Mouse (Mus musculus) lung, postnatal 0 days (tissue): Measurements from ENCODE around the gene Glyr1. TPM values are rescaled to one million over a fixed set of nuclear protein-coding genes. Genes with fewer than 3 reads are reported as not detected.
A peak's percentile ranks its signal among the peaks of the same experiment; 100 is the strongest.

Source experiments
- ATAC-seq: fragments of 200-750 bp; cut with Nextera tagmentation; 2 replicates; pipeline ENCODE4 v1.8.0; 2017; ENCODE audit warnings: moderate library complexity
- DNase-seq: peaks from one replicate; pipeline ENCODE4 v3.0.0-alpha.2; 2016; ENCODE audit warnings: low spot score
- H3K27ac ChIP-seq: fragments of 300-500 bp; sonication (generic); 2 replicates; pipeline ENCODE4 v1.5.1; 2014; ENCODE audit warnings: antibody characterized with exemption, mild to moderate bottlenecking, low read length, mixed read lengths
- H3K27me3 ChIP-seq: fragments of 300-500 bp; sonication (generic); replicated peaks from 2 replicates; pipeline ENCODE4 v1.6.1; 2014; ENCODE audit warnings: low read length, mixed read lengths; ENCODE audit not compliant: insufficient read depth
- H3K36me3 ChIP-seq: fragments of 300-500 bp; sonication (generic); 2 replicates; pipeline ENCODE4 v1.6.1; 2014; ENCODE audit warnings: low read length, mixed read lengths; ENCODE audit not compliant: insufficient read depth
- H3K4me1 ChIP-seq: fragments of 300-500 bp; sonication (generic); 2 replicates; pipeline ENCODE4 v1.6.1; 2014; ENCODE audit warnings: antibody characterized with exemption, low read depth, low read length, mixed read lengths; ENCODE audit not compliant: insufficient read depth
- H3K4me2 ChIP-seq: fragments of 300-500 bp; sonication (generic); replicated peaks from 2 replicates; pipeline ENCODE4 v1.6.1; 2014; ENCODE audit warnings: low read depth, mild to moderate bottlenecking, low read length, moderate library complexity, mixed read lengths
- H3K4me3 ChIP-seq: fragments of 300-500 bp; sonication (generic); 2 replicates; pipeline ENCODE4 v1.5.1; 2014; ENCODE audit warnings: low read depth, low read length
- H3K9ac ChIP-seq: fragments of 300-500 bp; sonication (generic); replicated peaks from 2 replicates; pipeline ENCODE4 v1.6.1; 2014; ENCODE audit warnings: low read depth, mild to moderate bottlenecking
- H3K9me3 ChIP-seq: fragments of 300-500 bp; sonication (generic); 2 replicates; pipeline ENCODE4 v1.6.1; 2016; ENCODE audit warnings: low read length, mixed read lengths
- CTCF ChIP-seq: IDR thresholded peaks from 2 replicates; pipeline ENCODE4 v1.5.1; 2016; ENCODE audit warnings: antibody characterized with exemption, mild to moderate bottlenecking
- EP300 ChIP-seq: IDR thresholded peaks from 2 replicates; pipeline ENCODE4 v1.6.1; 2016; ENCODE audit warnings: antibody characterized with exemption, mild to moderate bottlenecking, control low read depth
- WGBS: fragments of 180-500 bp; shearing (Covaris S2); extraction: QIAGEN DNeasy Blood & Tissue Kit; methylation state at CpG from one replicate; pipeline ENCODE4 v1.1.7; 2014; 5-methylcytosine and 5-hydroxymethylcytosine counted together
- polyA plus RNA-seq: library from polyadenylated mRNA; unstranded; fragments of >200 nt; fragmentation: Nextera tagmentation; extraction: Ambion mirVana; gene quantifications from 2 replicates; pipeline ENCODE4 v1.2.1, GENCODE M21; 2015

Gene Glyr1
- polyA plus RNA-seq: 75.8 and 81.1 TPM in 2 replicates

DNA sequence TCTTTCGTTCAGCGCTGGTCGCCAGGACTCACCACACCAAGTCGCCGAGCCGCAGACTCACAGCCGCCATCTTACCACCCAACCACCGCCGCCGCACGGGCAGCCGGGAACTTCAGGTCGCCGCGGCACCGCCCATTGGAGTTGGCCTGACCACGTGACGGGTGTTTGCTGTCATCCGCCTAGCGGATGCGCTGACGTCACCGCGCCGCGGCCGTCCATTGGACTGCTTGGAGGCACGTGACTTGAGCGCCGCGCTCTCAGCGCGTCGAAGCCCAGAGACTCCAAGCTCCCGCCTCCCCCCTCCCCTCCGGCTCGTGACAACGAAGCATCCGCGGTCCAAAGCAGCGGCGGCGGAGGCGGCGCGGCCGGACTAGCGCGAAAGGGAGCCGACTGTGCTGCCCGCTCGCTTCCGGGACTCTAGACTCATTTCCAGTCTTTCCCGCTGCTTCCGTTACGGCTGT is at the start of gene Glyr1, which contains the start of gene Ubn1:
Glyr1 (minus strand) TSS at position 90 of the 461 bp plus-strand sequence.
Ubn1 (plus strand) TSS at position 284 of the 461 bp plus-strand sequence.
- Histone ChIP-seq H3K4me1 (peaks cover 4% of the 10 kb centered on the region; the same call in 1 of the 2 replicates), H3K27me3 (no peaks in the 10 kb centered on the region), H3K27ac (peak within 1 kb of the TSS; percentile 100), H3K9ac (peak within 1 kb of the TSS; percentile 93), H3K36me3 (peaks cover 4% of the 10 kb centered on the region; the same call in 1 of the 2 replicates), H3K9me3 (no peaks in the 10 kb centered on the region), H3K4me2 (peak within 1 kb of the TSS; percentile 90), H3K4me3 (peak within 1 kb of the TSS; percentile 96)
- no peak for TF ChIP-seq EP300
- no peak; the same call in 1 of the 2 replicates for TF ChIP-seq CTCF
- ATAC-seq: peak; percentile 98
- DNase-seq: peak; percentile 100
- WGBS: under 1% methylated on average over 52 of the region's 56 CpGs

DNA sequence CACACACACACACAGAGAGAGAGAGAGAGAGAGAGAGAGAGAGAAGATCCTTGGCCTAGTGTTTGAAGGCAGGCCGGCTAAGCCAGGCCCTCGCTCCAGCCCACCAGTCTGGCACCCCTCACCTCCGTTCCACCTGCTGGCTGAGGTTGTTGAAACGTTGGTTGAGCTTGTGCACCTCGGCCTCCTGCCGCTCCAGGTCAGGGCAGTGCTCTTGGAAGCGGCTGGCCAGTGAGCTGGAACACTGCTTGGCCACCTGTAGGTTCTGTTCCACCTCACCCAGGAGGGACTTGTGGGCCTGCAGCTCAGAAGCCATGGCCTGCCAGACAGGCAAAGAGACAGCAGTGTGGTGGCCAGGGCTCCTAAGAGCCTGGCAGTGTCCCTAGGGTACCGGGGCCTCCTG is 46.8 kb upstream of the Glyr1 start:
- Histone ChIP-seq H3K4me3 (no peak overlapping the region), H3K4me2 (no peak overlapping the region), H3K27ac (no peak overlapping the region), H3K27me3 (no peaks in the 10 kb centered on the region), H3K9me3 (no peaks in the 10 kb centered on the region), H3K36me3 (no peaks in the 10 kb centered on the region), H3K9ac (no peak overlapping the region), H3K4me1 (no peaks in the 10 kb centered on the region; the same call in 1 of the 2 replicates)
- DNase-seq (no peak), ATAC-seq (no peak)
- WGBS: 90% methylated on average over 7 of the region's 8 CpGs
- TF ChIP-seq CTCF: no peak
- TF ChIP-seq EP300: no peak

DNA sequence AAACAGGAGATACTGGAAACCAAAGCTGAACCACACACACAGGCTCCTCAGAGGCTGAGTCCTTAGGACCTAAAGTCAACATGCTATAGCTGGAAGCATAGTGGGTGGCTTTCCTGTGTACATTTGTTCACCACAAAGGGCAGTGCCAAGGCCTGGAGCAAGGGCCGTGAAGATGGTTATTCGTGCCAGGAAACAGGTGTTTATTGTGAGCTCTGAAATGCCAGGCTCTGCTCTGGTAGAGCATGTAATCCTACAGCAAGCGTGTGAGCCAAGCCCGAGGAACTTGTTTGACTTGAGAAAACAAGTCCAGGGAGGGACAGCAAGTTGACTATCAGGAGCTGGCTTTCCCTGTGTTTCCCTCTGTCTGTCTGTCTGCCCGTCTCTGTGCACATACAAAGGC is 43.6 kb upstream of the Glyr1 start:
- Histone ChIP-seq H3K27ac (no peak overlapping the region), H3K9ac (no peak overlapping the region), H3K4me1 (no peaks in the 10 kb centered on the region; the same call in 1 of the 2 replicates), H3K4me3 (no peak overlapping the region), H3K36me3 (peaks cover 4% of the 10 kb centered on the region; the same call in 1 of the 2 replicates), H3K27me3 (no peaks in the 10 kb centered on the region), H3K9me3 (no peaks in the 10 kb centered on the region), H3K4me2 (no peak overlapping the region)
- 55% methylated on average over 5 of the region's 5 CpGs for WGBS
- no peak for TF ChIP-seq EP300
- TF ChIP-seq CTCF: no peak
- DNase-seq (no peak), ATAC-seq (no peak)

DNA sequence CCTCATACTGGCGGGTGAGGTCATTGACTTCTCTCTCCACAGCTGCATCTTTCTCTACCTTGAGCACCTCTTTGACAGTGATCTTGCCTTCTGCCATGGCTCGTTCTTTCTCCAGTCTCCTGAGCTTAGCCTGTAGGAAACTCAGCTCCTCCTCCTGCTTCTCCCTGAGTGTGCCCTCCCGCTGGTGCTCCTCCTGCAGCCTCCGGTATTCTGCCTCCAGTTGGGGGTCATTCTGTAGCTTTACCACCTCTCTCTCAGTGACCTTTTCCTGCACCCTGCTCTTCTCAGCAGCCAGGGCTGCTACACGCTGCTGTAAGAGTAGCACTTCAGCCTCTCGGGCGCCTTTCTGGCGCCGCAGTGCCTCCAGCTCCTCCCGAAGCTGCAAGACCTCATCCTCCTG is 39.4 kb upstream of the Glyr1 start:
- no peak for ATAC-seq
- 60% methylated on average over 10 of the region's 10 CpGs for WGBS

DNA sequence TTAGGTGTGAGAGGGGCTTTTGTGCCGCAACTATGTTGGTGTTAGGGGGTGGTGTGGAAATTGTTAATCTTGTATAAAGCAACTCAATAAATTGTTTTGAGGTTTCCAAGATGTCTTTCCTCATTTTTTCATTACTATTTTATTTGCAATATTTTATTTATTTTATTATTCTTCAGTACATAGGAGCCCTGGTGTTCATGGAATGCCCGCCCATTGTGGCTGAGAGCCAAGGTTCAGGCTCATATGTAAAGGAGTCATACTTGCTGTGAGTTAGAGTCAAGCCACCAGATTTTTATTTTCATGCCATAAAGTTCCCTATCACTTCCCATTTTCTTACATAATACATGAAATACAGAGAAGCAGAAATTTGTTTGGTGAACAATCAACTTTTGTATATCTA is 36.5 kb upstream of the Glyr1 start:
- ATAC-seq (no peak), DNase-seq (no peak)
- WGBS: 100% methylated on average over 2 of the region's 2 CpGs
- TF ChIP-seq EP300 (no peak), CTCF (no peak)
- Histone ChIP-seq H3K36me3 (peaks cover 41% of the 10 kb centered on the region), H3K9ac (no peak overlapping the region), H3K4me3 (no peak overlapping the region), H3K9me3 (no peaks in the 10 kb centered on the region), H3K4me1 (no peaks in the 10 kb centered on the region), H3K27ac (no peak overlapping the region), H3K4me2 (no peak overlapping the region), H3K27me3 (no peaks in the 10 kb centered on the region)

More for the DNA sequence above, 39.4 kb upstream of the Glyr1 start:
- Histone ChIP-seq H3K9me3 (no peaks in the 10 kb centered on the region), H3K36me3 (peaks cover 24% of the 10 kb centered on the region), H3K9ac (no peak overlapping the region), H3K4me2 (no peak overlapping the region), H3K27me3 (no peaks in the 10 kb centered on the region), H3K4me1 (no peaks in the 10 kb centered on the region), H3K27ac (no peak overlapping the region), H3K4me3 (no peak overlapping the region)
- TF ChIP-seq EP300 (no peak), CTCF (no peak)
- no peak for DNase-seq

DNA sequence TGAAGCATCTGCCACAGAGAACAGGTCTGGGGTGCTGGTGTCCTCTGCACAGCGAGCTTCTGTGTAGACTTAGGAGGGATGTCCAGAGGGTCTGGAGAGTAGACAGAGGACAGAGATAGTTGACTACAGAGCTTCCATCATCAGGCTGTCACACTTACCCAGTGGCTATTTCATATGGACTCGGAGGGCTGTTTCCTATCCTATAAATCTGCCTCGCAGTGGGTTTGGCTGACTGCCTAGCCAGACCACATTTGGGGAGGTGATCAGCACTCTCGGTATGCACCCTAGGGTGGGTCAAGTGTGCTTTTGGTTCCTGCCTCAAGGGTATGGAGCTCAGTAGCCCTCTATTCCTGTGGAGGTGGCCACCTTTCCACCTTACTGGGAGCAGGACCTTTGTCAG is 35.5 kb upstream of the Glyr1 start:
- ATAC-seq (no peak), DNase-seq (no peak)
- Histone ChIP-seq H3K9me3 (no peaks in the 10 kb centered on the region), H3K4me2 (no peak overlapping the region), H3K36me3 (peaks cover 43% of the 10 kb centered on the region), H3K9ac (no peak overlapping the region), H3K4me1 (no peaks in the 10 kb centered on the region), H3K27ac (no peak overlapping the region), H3K27me3 (no peaks in the 10 kb centered on the region), H3K4me3 (no peak overlapping the region)
- 77% methylated on average over 4 of the region's 4 CpGs for WGBS
- TF ChIP-seq EP300 (no peak), CTCF (no peak)

DNA sequence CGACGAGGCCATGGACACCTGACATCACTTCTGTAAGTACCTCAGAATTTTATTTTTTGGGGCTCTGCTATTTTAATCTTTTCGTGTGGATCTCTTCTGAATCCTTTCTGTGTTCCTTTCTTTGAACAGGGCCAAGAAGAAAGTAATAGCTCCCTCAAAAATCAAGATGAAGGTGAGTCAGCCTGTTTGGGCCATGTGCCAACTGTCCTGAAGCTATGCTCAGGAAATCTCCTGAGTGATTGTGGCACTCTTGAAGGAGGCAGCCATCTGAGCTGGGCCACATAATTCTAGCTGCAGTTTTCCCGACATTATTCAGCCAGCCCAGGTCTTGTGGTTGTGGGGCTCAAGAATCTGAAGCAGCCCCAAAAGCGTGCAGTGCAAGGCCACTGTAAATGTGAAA is 24.7 kb upstream of the Glyr1 start:
- 82% methylated on average over 5 of the region's 5 CpGs for WGBS
- peak; percentile 27 for DNase-seq
- H3K27ac ChIP-seq: no peak overlapping the region
- TF ChIP-seq EP300 (no peak), CTCF (no peak)
- no peak overlapping the region for H3K9ac ChIP-seq
- no peaks in the 10 kb centered on the region for H3K4me1 ChIP-seq
- H3K4me2 ChIP-seq: no peak overlapping the region
- H3K27me3 ChIP-seq: no peaks in the 10 kb centered on the region
- H3K36me3 ChIP-seq: peaks cover 74% of the 10 kb centered on the region
- no peak overlapping the region for H3K4me3 ChIP-seq
- no peak for ATAC-seq
- H3K9me3 ChIP-seq: no peaks in the 10 kb centered on the region
